Mouse (Mus musculus) neutrophil, adult 59 days (primary cell): ENCODE measurements around the gene Romo1. TPM values are rescaled to one million over a fixed set of nuclear protein-coding genes. Genes with fewer than 3 reads are reported as not detected.

Experiments
- total RNA-seq, 2 experiments: library from RNA; stranded (reverse); gene quantifications; 1 replicate in 1 of 2; 2 replicates in 1 of 2; pipeline ENCODE4 v1.2.4; 2023

Romo1 gene
- 10 to 100 TPM; 51.6 to 55.7 TPM for total RNA-seq

DNA sequence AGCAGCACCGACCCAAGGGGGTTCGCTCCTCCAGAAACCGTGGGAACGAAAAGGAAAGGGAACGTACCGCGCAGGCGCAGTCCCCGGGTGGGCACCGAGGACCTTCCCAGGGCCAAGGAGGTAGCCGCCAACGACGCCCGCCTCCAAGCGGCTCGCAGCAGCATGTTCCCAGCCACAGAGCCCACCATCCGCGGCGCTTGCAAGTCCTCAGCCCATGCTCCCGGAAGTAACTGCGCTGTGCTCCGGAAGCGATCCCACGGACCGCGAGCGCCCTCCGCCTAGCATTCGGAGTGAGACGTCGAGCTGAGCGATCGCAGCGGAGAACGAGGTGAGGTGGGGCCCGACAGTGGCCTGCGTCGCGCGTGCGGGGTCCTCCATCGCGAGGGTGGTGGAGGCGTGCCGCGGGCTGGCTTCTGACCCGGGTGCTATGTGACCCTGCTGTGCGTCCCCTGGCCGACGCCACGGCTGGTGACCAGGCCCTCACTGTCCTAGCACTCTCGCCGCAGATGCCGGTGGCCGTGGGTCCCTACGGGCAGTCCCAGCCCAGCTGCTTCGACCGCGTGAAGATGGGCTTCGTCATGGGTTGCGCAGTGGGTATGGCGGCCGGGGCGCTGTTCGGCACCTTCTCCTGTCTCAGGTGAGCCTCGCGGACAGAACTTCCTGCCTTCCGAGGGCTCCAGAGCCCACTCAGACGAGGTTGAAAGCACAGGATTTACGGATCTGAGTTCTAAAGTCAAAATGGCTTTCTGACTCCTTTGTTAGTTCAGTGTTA is at the start of gene Romo1, which contains the start of gene Nfs1:
TSS of gene Romo1 (plus strand) at position 87 of the 772 bp plus-strand sequence.
TSS of gene Nfs1 (minus strand) at position 234 of the 772 bp plus-strand sequence.

DNA sequence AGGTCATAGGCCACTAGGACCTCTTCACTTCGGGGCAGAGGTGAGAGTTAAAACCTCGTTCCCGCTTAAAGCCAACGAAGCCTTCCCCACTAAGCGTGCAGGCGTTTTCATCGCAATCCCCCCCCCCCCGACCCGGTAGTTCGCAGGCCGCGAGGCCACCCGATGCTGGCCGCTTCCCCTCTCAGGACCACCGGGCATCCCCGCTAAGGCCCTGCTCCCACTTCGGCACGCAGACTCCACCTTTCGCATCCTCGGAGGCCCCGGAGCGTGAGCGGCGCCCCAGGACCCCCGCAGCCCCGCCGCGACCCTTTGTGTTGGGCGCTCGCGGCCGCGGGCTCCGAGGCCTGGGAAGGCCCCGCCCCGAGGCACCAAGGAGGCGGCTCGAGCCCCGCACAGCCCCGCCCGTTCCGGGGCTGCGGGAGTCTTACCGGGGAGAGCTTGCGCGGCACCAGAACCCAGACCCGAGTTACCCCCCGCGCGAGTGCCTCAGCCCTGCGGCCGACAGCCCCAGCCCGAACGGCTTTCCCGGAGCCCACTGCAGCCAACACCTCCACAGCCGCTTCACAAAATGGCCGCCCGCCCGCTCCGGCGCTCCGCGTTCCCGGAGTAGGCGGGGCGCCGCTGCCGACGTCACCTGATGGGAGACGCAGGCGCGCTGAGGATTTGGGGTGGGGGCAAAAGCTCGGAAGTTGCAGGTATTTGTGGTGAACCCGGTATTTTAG is 32.3 kb upstream of the Romo1 start, which contains the start of the genes Cpne1 and Rbm12:
TSS of gene Cpne1 (minus strand) at position 608 of the 722 bp plus-strand sequence.
TSS of gene Rbm12 (minus strand) at position 621 of the 722 bp plus-strand sequence.

DNA sequence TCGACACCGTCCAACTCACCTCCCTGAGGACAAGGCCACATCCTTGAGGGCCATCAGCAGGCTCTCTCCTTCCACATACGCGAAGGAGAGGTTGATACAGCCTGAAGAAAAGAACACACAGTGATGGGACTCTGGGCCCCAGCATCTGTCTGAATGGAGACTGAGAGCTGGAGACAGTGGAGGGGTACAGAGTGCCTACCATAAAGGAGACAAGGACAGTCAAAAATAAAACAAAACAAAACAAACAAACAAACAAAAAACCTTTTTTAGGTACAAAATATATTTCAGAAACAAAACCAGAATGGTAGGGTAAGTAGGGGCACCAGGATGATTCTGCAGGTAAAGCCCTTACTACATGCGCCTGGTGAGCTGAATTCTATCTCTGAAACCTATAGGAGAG is 16.8 kb upstream of the Romo1 start, which contains the start of gene Gm28036:
TSS of gene Gm28036 (minus strand) at position 101 of the 400 bp plus-strand sequence.

GRCm38 (mm10) chr2:156180094-156180821 is 36.4 kb downstream of the Romo1 start, which contains the start of gene Rbm39:
Gene Rbm39 (minus strand): TSS chr2:156180238.

Other genes starting within 250 kb of the Romo1 start
- gene Uqcc1, start 213.7 kb upstream of the Romo1 start, total RNA-seq = 10 to 100 TPM; 11.3 to 12.6 TPM
- gene Gm15557, start 203.3 kb upstream of the Romo1 start, total RNA-seq = not detected
- not detected for gene Gdf5, start 198.7 kb upstream of the Romo1 start, total RNA-seq
- gene Cep250, start 187.6 kb upstream of the Romo1 start, total RNA-seq = 10 to 100 TPM; 56.6 to 70.4 TPM
- under 1 TPM; 0.20 to 0.40 TPM for gene 6430550D23Rik, start 136.1 kb upstream of the Romo1 start, total RNA-seq
- 10 to 100 TPM; 64.3 to 65.9 TPM for gene Ergic3, start 136.0 kb upstream of the Romo1 start, total RNA-seq
- not detected for gene Fer1l4, start 91.1 kb upstream of the Romo1 start, total RNA-seq
- gene Spag4, start 78.9 kb upstream of the Romo1 start, total RNA-seq = 1 to 10 TPM; 1.1 to 1.3 TPM
- 10 to 100 TPM; 80.8 to 84.7 TPM for gene Cpne1, start 32.1 kb upstream of the Romo1 start, total RNA-seq
- gene Rbm12, start 32.1 kb upstream of the Romo1 start, total RNA-seq = 10 to 100 TPM; 27.6 to 30.1 TPM
- 10 to 100 TPM in 1 of 2 experiments, 1 to 10 TPM in 1; 9.9 to 13.4 TPM for gene Gm28036, start 16.9 kb upstream of the Romo1 start, total RNA-seq
- gene Nfs1, start 147 bp downstream of the Romo1 start, total RNA-seq = 10 to 100 TPM; 15.4 to 16.6 TPM
- gene Rbm39, start 36.2 kb downstream of the Romo1 start, total RNA-seq = 1,000 to 10,000 TPM; 1,069 to 1,095 TPM
- 10 to 100 TPM; 20.3 to 30.4 TPM for gene Phf20, start 52.4 kb downstream of the Romo1 start, total RNA-seq
- gene Cnbd2, start 168.3 kb downstream of the Romo1 start, total RNA-seq = 1 to 10 TPM; 4.9 to 9.4 TPM
- gene Scand1, start 168.7 kb downstream of the Romo1 start, total RNA-seq = 100 to 1,000 TPM; 136 to 141 TPM